Mouse (Mus musculus) cerebellum, adult 2 months (tissue): ENCODE measurements around the gene Gemin6. TPM values are rescaled to one million over a fixed set of nuclear protein-coding genes. Genes with fewer than 3 reads are reported as not detected.
"Not testable (repeated sequence)": the region's sequence is repeated elsewhere in the genome, so short reads cannot be mapped to it uniquely, and the experiment has no call there.

Experiments
- DNase-seq, 2 experiments: peaks; one replicate each; pipeline ENCODE4 v3.0.0; 2021
- H3K27ac ChIP-seq: fragments of 200-500 bp; 2 replicates; pipeline ENCODE4 v1.5.1; 2012; ENCODE audit warnings: low read length, control low read depth, inconsistent platforms; ENCODE audit not compliant: insufficient read depth
- H3K27me3 ChIP-seq: fragments of 200-500 bp; 2 replicates; pipeline ENCODE4 v1.6.1; 2012; ENCODE audit warnings: inconsistent platforms, mild to moderate bottlenecking, low read length, moderate library complexity; ENCODE audit not compliant: control insufficient read depth, insufficient read depth
- H3K4me1 ChIP-seq: fragments of 200-500 bp; 2 replicates; pipeline ENCODE4 v1.6.1; 2011; ENCODE audit warnings: low read length; ENCODE audit not compliant: control insufficient read depth, insufficient read depth
- H3K4me3 ChIP-seq: fragments of 200-500 bp; replicated peaks from 2 replicates; pipeline ENCODE3; 2011; ENCODE audit warnings: mild to moderate bottlenecking, low read depth, low read length, control low read depth; ENCODE audit not compliant: insufficient read depth
- CTCF ChIP-seq: fragments of 200-500 bp; IDR thresholded peaks from 2 replicates; pipeline ENCODE4 v1.5.1; 2011; ENCODE audit warnings: low read depth, mild to moderate bottlenecking, control low read depth, low read length, moderate library complexity, borderline replicate concordance; ENCODE audit not compliant: insufficient read depth
- POLR2A ChIP-seq: fragments of 200-500 bp; IDR thresholded peaks from 2 replicates; pipeline ENCODE4 v1.6.1; 2011; ENCODE audit warnings: low read length, control low read depth, borderline replicate concordance; ENCODE audit not compliant: insufficient read depth
- WGBS: fragments of 180-500 bp; shearing (Covaris S2); methylation state at CpG from one replicate; pipeline ENCODE4 v1.1.7; 2018; 5-methylcytosine and 5-hydroxymethylcytosine counted together
- polyA plus RNA-seq: library from polyadenylated mRNA; depleted of rRNA; stranded (reverse); fragments of >200 nt; gene quantifications from 2 replicates; pipeline ENCODE4 v1.2.3, GENCODE M21; 2012; rRNA removed

Gene Gemin6
- 6.0 and 6.1 TPM in 2 replicates for polyA plus RNA-seq

GRCm38 (mm10) chr17:80224326-80225116, at the start of gene Gemin6:
Gene Gemin6, plus strand, starts transcription at chr17:80224441.
- WGBS: under 1% methylated on average over 33 of the region's 33 CpGs
- Histone ChIP-seq H3K4me3 (peak within 1 kb of the TSS; percentile 86), H3K27ac (0 out of 2 replicates have a peak within 1 kb of the TSS, but pooled peaks have one; percentile 30), H3K27me3 (no peaks in the 10 kb centered on the region), H3K4me1 (no peaks in the 10 kb centered on the region; the same call in 1 of the 2 replicates)
- TF ChIP-seq CTCF: no peak
- TF ChIP-seq POLR2A: peak; percentile 85; the same call in 1 of the 2 replicates
- DNase-seq: peak; percentile 87 to 90

GRCm38 (mm10) chr17:80174699-80175385, 49.4 kb upstream of the Gemin6 start:
- 89% methylated on average over 19 of the region's 19 CpGs for WGBS
- Histone ChIP-seq H3K4me3 (no peak overlapping the region), H3K4me1 (peaks cover 10% of the 10 kb centered on the region), H3K27ac (no peak overlapping the region), H3K27me3 (no peaks in the 10 kb centered on the region)
- TF ChIP-seq POLR2A (no peak), CTCF (no peak)
- DNase-seq: no peak

- no peak for TF ChIP-seq POLR2A
- TF ChIP-seq CTCF: no peak
- Histone ChIP-seq H3K27ac (no peak overlapping the region), H3K4me1 (peaks cover 9% of the 10 kb centered on the region), H3K27me3 (no peaks in the 10 kb centered on the region), H3K4me3 (no peak overlapping the region)
- WGBS: 87% methylated on average over 4 of the region's 4 CpGs
- no peak for DNase-seq
Measured at GRCm38 (mm10) chr17:80175386-80175739, 48.9 kb upstream of the Gemin6 start.

DNA sequence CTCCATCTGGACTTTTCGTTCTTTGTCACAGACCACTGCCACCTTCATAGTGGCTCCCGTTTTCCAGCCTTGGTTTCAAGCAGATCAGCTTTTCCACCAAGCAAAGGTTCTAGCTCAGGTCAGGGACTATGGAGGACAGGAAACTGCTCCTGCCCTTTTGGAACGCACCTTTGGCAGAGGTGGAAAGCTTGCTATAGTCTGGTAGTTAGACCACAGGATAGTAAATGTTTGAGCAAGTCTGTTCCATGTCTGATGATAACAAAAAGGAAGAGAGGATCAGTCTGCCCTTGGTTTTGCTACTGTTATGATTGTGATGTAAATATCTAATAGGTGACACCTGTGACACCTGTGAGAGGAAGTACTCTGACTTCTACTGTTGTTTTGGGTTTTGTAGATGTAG, 48.3 kb upstream of the Gemin6 start:
- no peak overlapping the region for H3K4me3 ChIP-seq
- TF ChIP-seq POLR2A: no peak
- no peak for TF ChIP-seq CTCF
- H3K27me3 ChIP-seq: no peaks in the 10 kb centered on the region
- peaks cover 3% of the 10 kb centered on the region; the same call in 1 of the 2 replicates for H3K4me1 ChIP-seq
- DNase-seq: no peak
- H3K27ac ChIP-seq: no peak overlapping the region
- 97% methylated on average over 3 of the region's 3 CpGs for WGBS

- H3K4me1 ChIP-seq, H3K4me3 ChIP-seq, H3K27me3 ChIP-seq, DNase-seq, H3K27ac ChIP-seq: not testable (repeated sequence)
- 94% methylated on average over 3 of the region's 3 CpGs for WGBS
Measured at GRCm38 (mm10) chr17:80178846-80179245, 45.4 kb upstream of the Gemin6 start.

- Histone ChIP-seq H3K27me3 (no peaks in the 10 kb centered on the region), H3K4me1 (no peaks in the 10 kb centered on the region), H3K27ac (no peak overlapping the region), H3K4me3 (no peak overlapping the region)
- peak; percentile 76 to 78 for DNase-seq
- TF ChIP-seq POLR2A (no peak), CTCF (peak; percentile 97)
- WGBS: under 1% methylated on average over 6 of the region's 6 CpGs
Measured at GRCm38 (mm10) chr17:80179959-80180358, 44.3 kb upstream of the Gemin6 start.

DNA sequence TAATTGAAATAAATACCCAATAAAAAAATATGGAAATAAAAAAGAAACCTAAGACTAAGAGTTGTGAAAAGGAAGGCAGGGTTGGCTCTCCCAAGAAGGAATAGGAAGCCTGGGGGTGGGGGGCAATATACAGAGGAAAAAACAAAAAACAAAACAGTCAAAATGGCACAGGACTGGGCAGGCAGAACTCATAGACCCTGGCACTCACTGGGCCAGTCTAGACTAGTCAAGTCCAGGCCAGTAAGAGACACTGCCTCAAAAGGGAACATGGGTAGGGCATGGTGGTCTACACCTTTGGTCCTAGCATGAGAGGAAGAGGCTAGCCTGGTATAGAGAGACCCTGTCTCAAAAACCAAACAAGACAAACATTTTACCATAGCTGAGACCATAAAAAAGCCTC, 43.8 kb upstream of the Gemin6 start:
- TF ChIP-seq POLR2A (no peak), CTCF (no peak)
- Histone ChIP-seq H3K4me1 (no peaks in the 10 kb centered on the region), H3K4me3 (no peak overlapping the region), H3K27ac (no peak overlapping the region), H3K27me3 (no peaks in the 10 kb centered on the region)
- no peak for DNase-seq

DNA sequence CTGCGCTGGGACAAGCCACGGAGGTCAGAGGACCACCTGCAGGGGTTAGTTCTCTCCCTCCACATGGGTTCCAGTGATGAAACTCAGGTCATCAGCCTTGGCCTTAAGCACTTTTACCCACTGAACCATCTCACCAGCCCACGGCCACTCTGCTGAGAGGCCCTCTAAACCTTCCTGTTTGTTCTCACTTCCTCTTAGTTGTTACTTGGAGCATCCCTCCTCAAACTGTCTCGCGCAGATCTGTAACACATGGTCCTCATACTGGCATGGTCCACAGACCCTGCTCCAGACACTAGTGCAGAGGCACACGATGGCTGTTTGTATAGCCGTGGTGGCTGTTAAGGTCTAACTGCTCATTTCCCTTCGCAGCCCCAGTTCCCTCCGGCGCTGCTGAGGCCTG, 40.6 kb upstream of the Gemin6 start:
- Histone ChIP-seq H3K27me3 (no peaks in the 10 kb centered on the region), H3K4me1 (no peaks in the 10 kb centered on the region), H3K27ac (no peak overlapping the region), H3K4me3 (no peak overlapping the region)
- DNase-seq: no peak
- TF ChIP-seq CTCF (no peak), POLR2A (no peak)
- 83% methylated on average over 10 of the region's 10 CpGs for WGBS
